Mouse (Mus musculus): Measurements from ENCODE around the gene Lgi2. TPM values are rescaled to one million over a fixed set of nuclear protein-coding genes. Genes with fewer than 3 reads are reported as not detected.

The Lgi2 gene
- total RNA-seq, 4 experiments from 2014 or later: 30.1 to 33.0 (median 31.1) TPM

Other genes with a start within 250 kb of the Lgi2 start
- 1 to 10 TPM; 3.7 to 6.8 (median 5.1) TPM for gene Sod3, start 202.7 kb downstream of the Lgi2 start, total RNA-seq (2022)
- 10 to 100 TPM; 65.0 to 78.6 (median 73.2) TPM for gene Ccdc149, start 94.9 kb downstream of the Lgi2 start, total RNA-seq (2022)
- gene Sepsecs, start 103.2 kb upstream of the Lgi2 start, total RNA-seq (2022): 10 to 100 TPM; 10.6 to 13.1 (median 11.2) TPM
- gene Pi4k2b, start 175.1 kb upstream of the Lgi2 start, total RNA-seq (2022): 1 to 10 TPM; 1.3 to 3.5 (median 2.3) TPM
- 10 to 100 TPM; 10.1 to 14.0 (median 12.0) TPM for gene Zcchc4, start 208.9 kb upstream of the Lgi2 start, total RNA-seq (2022)